Mouse (Mus musculus) gonadal fat pad, adult 2 months (tissue): ENCODE data around the gene Nucb1. TPM values are rescaled to one million over a fixed set of nuclear protein-coding genes. Genes with fewer than 3 reads are reported as not detected.
"Not testable (repeated sequence)": the region's sequence is repeated elsewhere in the genome, so short reads cannot be mapped to it uniquely, and the experiment has no call there.

ENCODE experiments used
- DNase-seq: peaks from one replicate; pipeline ENCODE4 v3.0.0-alpha.2; 2012; ENCODE audit warnings: low read depth
- polyA plus RNA-seq: library from polyadenylated mRNA; depleted of rRNA; stranded (reverse); fragments of >200 nt; gene quantifications from 2 replicates; pipeline ENCODE4 v1.2.3, GENCODE M21; 2012

Gene Nucb1
- polyA plus RNA-seq, 1 experiment: 540 TPM

DNA sequence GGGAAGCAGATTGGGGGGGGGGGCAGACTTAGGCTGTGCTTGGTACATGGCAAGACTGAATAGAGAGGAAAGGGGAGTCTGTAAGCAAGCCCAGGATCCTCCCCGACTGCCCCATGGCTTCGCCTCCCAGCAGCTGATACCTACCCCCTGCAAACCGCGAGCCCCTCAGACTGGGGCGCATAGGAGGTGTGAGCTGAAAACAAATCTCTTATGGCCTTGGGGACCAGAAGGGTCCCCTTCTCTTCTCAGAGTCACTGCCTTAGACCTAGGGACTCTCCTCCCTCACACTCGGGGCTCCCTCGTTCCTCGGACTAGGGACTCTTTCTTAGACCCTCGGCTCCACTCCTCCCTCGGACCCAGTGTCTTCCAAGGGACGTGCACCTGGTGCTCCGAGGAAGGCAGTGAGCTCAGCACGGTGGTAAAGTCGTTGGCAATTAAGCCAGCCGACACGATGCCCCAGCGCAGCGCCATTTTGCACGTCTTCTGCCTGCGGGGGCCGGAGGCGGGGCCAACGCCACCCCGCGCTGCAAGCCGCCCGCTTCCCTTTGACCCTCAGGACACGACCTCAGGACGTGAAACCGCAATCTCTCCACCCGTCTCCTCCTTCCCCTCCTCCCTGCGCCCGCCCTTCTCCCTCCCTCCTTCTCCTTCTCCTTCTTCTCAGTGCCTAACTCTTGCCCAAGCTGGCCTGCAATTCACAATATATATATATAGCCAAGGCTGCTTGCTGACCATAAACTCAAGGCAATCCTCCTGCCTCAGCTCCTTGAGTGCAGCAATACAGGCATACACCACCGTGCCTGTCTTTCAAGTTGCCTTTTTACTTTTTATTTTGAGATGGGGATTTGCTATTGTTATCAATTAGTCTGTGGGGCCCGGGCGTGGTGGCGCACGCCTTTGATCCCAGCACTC is 21.7 kb downstream of the Nucb1 start, which contains the start of gene Dhdh:
Gene Dhdh (minus strand): TSS at position 513 of the 912 bp plus-strand sequence.
- DNase-seq: no peak

GRCm38 (mm10) chr7:45487861-45488292 is 22.3 kb downstream of the Nucb1 start:
- DNase-seq: no peak

DNA sequence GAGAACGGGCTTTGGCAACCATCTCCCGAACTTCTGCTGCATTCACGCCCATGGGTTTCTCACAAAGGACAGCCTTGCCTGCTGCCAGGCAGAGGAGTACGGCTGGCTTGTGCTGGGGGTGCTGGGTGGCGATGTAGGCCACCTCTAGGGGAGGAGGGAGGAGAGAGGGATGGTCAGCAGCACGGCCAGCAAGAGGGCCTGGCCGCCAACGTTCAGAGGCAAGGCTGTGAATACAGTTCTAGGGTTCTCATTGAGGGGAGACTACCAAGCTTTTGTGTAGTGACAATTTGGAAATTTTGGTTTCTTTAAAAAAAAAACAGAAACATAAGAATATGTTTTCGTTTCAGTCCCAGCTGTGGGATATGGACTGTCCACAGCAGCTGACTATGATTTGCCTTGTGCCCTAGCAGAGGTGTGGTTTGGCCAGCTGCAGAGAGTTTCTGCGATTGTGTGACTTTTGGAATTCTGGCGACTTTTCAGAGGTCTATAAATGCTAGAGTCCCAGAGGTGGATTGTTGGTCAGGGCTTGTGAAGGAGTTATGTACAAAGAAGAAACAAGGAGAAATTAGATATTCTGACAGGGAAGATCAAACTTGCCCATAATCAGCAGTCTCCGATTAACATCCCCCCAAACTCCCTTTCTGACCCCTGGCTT is 23.3 kb downstream of the Nucb1 start, which contains the start of gene Gm45808:
Gene Gm45808 (minus strand): TSS at position 51 of the 655 bp plus-strand sequence.
- no peak for DNase-seq

DNA sequence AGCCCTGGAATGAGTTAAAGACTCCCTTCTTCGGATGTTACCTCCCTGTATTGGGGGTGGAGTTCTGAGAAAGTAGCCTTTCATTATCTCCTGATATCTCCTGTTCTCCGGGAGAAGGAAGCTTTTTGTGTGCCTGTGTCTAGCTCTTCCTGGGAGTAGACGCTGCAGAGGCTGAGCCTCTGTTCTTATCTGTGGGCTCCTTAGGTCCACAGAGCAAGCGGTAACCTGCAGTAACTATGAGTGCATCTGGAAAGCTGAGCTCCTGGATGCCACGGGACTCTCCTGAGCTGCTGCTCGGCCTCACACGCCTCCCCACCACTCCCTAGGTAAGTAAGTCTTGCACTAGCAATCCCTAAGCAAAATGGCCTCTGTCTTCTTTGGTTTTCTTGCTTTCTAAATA is 24.0 kb downstream of the Nucb1 start:
- no peak for DNase-seq

DNA sequence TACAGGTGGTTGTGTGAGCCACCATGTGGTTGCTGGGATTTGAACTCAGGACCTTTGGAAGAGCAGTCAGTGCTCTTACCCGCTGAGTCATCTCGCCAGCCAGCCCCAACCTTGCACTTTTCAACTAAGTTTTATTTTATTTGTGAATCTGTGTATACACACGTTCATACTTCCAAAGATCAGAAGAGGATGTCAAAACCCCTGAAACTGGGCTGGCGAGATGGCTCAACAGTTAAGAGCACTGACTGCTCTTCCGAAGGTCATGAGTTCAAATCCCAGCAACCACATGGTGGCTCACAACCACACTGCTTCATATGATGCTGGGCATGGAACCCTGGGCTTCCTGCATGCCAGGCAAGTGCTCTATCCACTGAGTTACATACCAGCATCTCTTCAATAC is 25.2 kb downstream of the Nucb1 start:
- DNase-seq: not testable (repeated sequence)

GRCm38 (mm10) chr7:45482166-45482565 is 28.0 kb downstream of the Nucb1 start:
- DNase-seq: no peak

DNA sequence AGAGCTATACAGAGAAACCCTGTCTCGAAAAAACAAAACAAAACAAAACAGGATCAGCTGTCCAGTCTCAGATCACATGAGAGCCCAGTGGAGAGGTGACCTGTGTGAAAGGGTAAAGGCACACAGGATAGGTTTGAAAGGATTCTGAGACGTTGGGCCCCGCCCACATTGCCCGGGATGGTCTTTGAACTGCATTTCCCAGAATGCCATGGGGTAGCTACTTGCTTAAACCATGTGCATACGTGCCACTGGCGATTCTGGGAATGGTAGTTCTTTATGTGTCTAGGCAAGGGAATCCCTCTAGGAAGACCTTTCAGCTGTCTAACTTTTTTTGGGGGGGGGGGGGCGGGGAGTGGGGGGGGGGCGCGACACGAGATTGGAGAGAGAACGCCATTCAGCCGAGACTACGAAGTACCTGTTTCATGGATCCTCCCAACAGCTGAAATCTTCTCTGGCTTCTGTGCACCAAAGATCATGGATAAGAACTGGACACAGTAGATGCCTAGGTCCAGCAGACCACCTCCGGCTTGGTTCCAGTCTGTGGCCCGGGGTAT is 28.8 kb downstream of the Nucb1 start, which contains the start of gene Tulp2:
Gene Tulp2 (plus strand): TSS at position 504 of the 554 bp plus-strand sequence.
- DNase-seq: no peak

GRCm38 (mm10) chr7:45480310-45480709 is 29.9 kb downstream of the Nucb1 start:
- DNase-seq: not testable (repeated sequence)

DNA sequence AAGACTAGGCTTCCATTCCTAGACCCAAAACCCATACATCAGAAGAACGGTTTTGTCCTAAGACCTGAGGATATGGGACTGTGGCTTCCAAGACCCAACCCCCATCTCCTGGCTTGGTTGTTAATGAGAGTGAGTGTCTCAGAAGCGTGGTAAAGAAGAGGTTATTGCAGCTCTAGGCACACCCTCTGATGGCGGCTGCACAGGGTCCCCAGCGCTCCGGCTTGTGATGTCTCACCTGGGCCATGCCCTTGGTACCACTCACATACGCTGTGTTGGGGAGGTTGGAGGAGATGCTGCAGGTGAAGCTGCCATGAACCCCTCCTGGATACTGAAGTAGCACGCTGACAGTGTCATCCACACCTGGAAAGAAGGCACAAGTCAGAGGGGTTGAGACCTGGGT is 31.4 kb downstream of the Nucb1 start:
- no peak for DNase-seq

- DNase-seq: no peak
These were observed 33.2 kb downstream of the Nucb1 start for GRCm38 (mm10) chr7:45477003-45477402.

GRCm38 (mm10) chr7:45476453-45476852 is 33.8 kb downstream of the Nucb1 start:
- DNase-seq: no peak

GRCm38 (mm10) chr7:45475291-45475969 is 34.8 kb downstream of the Nucb1 start:
- DNase-seq: no peak

DNA sequence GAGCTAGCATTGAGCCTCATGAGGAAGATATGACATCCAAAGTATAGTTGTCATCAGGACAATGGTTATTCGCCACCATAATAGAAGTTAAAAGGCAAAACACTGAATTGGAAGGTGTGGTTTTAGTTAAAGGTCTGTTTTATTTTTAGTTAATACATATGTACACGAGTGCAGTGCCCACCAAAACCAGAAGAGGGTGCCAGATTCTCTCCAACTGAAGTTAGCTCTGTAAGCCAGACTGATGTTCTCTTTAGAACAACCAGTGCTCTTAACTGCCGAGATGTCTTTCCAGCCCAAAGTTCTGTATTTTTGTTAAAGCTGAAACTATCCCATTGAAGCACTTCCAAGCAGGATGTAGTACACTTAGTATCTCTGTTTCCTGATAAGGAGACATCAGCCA is 39.3 kb downstream of the Nucb1 start:
- no peak for DNase-seq

- DNase-seq: no peak
These were observed 43.0 kb downstream of the Nucb1 start for GRCm38 (mm10) chr7:45467090-45467670.

GRCm38 (mm10) chr7:45466283-45467089 is 43.7 kb downstream of the Nucb1 start, which contains the start of gene Bax:
Gene Bax, minus strand, starts transcription at chr7:45466898.
- no peak for DNase-seq

- no peak for DNase-seq
These were observed 44.7 kb downstream of the Nucb1 start for GRCm38 (mm10) chr7:45465549-45465948.

GRCm38 (mm10) chr7:45465112-45465511 is 45.1 kb downstream of the Nucb1 start:
- no peak for DNase-seq

- no peak for DNase-seq
These were observed 46.0 kb downstream of the Nucb1 start for GRCm38 (mm10) chr7:45463987-45464778.

GRCm38 (mm10) chr7:45462868-45463267 is 47.3 kb downstream of the Nucb1 start:
- DNase-seq: not testable (repeated sequence)

- DNase-seq: no peak
These were observed 47.9 kb downstream of the Nucb1 start for GRCm38 (mm10) chr7:45462325-45462724.
